Mouse (Mus musculus) G1E (cell line): ENCODE results near the gene Aasdh. TPM values are rescaled to one million over a fixed set of nuclear protein-coding genes. Genes with fewer than 3 reads are reported as not detected.

ENCODE experiments used
- ATAC-seq: 2 replicates; pipeline ENCODE4 v1.8.0; 2016; ENCODE audit warnings: mild to moderate bottlenecking; ENCODE audit not compliant: insufficient number of reproducible peaks, poor library complexity, low FRiP score, severe bottlenecking; ENCODE audit errors: extremely low read depth
- DNase-seq: peaks from one replicate; pipeline ENCODE4 v3.0.0; 2012; ENCODE audit warnings: low spot score
- H3K27me3 ChIP-seq: 2 replicates; pipeline ENCODE4 v1.6.1; 2012; ENCODE audit warnings: mild to moderate bottlenecking, low read length, inconsistent platforms; ENCODE audit not compliant: insufficient read depth
- H3K36me3 ChIP-seq: replicated peaks from 2 replicates; pipeline ENCODE3; 2012; ENCODE audit warnings: mild to moderate bottlenecking, inconsistent platforms
- H3K4me1 ChIP-seq: 2 replicates; pipeline ENCODE4 v1.6.1; 2012; ENCODE audit warnings: low read depth, low read length, inconsistent platforms, mixed read lengths; ENCODE audit not compliant: insufficient read depth
- H3K4me3 ChIP-seq: 2 replicates; pipeline ENCODE4 v1.5.1; 2012; ENCODE audit warnings: low read depth, mild to moderate bottlenecking, inconsistent platforms, low read length, moderate library complexity, mixed read lengths
- H3K9me3 ChIP-seq: replicated peaks from 2 replicates; pipeline ENCODE4 v1.6.1; 2012; ENCODE audit warnings: inconsistent platforms
- CTCF ChIP-seq: IDR thresholded peaks from 2 replicates; pipeline ENCODE4 v1.5.1; 2012; ENCODE audit warnings: low read depth, low read length, inconsistent platforms, mixed read lengths
- GATA1 ChIP-seq: IDR thresholded peaks from 2 replicates; pipeline ENCODE4 v1.6.1; 2012; ENCODE audit warnings: borderline replicate concordance, low read length, inconsistent platforms, mixed read lengths
- GATA2 ChIP-seq: IDR thresholded peaks from 2 replicates; pipeline ENCODE4 v1.6.1; 2012; ENCODE audit warnings: low read depth, low read length, inconsistent platforms, borderline replicate concordance
- POLR2AphosphoS5 ChIP-seq: IDR thresholded peaks from 2 replicates; pipeline ENCODE4 v1.6.1; 2012; ENCODE audit warnings: low read depth, low read length, inconsistent platforms; ENCODE audit not compliant: insufficient replicate concordance
- TAL1 ChIP-seq: conservative IDR thresholded peaks from 2 replicates; pipeline ENCODE4 v1.6.1; 2012; ENCODE audit warnings: low read depth, low read length, inconsistent platforms, mixed read lengths
- polyA plus RNA-seq: library from polyadenylated mRNA; stranded (reverse); fragments of >175 nt; gene quantifications from 2 replicates; pipeline ENCODE4 v1.2.3, GENCODE M21; 2012
- total RNA-seq, 2 experiments: library from RNA; stranded (forward) in 1 of 2; stranded (reverse) in 1 of 2; fragments of 200-1000 nt in 1 of 2; fragments of >200 nt in 1 of 2; fragmentation: Nextera tagmentation in 1 of 2; gene quantifications; 2 replicates each; pipeline ENCODE4 v1.2.3; 2014 to 2017

Aasdh gene
- total and polyA plus RNA-seq, 3 experiments = 4.8 to 62.1 (median 39.2) TPM

DNA sequence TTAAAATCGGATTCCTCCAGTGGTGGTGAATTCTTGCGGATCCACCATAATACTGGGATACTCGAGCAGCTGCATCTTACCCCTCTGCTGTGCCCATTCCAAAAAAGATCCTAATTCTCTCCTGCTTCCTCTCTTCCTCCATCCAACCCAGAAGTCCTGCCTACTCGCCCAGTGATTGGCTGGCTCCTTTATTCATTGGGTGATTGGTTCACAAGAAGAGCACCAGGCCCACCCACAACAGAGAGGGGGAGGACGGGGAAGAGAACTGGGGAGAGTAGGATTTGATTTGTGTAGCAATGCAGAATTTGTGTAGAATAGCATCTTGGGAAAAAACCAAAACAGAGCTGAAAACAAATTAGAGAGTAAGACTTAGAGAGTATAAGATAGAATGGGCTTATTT lies 68.3 kb downstream of the Aasdh start:
- no peak for ATAC-seq
- H3K4me3 ChIP-seq = no peak overlapping the region
- H3K9me3 ChIP-seq = no peaks in the 10 kb centered on the region
- H3K27me3 ChIP-seq = no peaks in the 10 kb centered on the region
- H3K4me1 ChIP-seq = peaks cover 3% of the 10 kb centered on the region; the same call in 1 of the 2 replicates
- TF ChIP-seq POLR2AphosphoS5 (no peak), GATA1 (no peak), CTCF (no peak), GATA2 (no peak), TAL1 (no peak)
- H3K36me3 ChIP-seq = peaks cover 51% of the 10 kb centered on the region
- DNase-seq = no peak

- no peak overlapping the region for H3K4me3 ChIP-seq
- no peaks in the 10 kb centered on the region for H3K27me3 ChIP-seq
- ATAC-seq (no peak), DNase-seq (no peak)
- TF ChIP-seq GATA1 = no peak
- TF ChIP-seq GATA2 = no peak
- TF ChIP-seq TAL1 = no peak
- TF ChIP-seq POLR2AphosphoS5 = no peak
- no peak for TF ChIP-seq CTCF
- peaks cover 45% of the 10 kb centered on the region for H3K36me3 ChIP-seq
- no peaks in the 10 kb centered on the region; the same call in 1 of the 2 replicates for H3K4me1 ChIP-seq
- H3K9me3 ChIP-seq = no peaks in the 10 kb centered on the region
Observed at GRCm38 (mm10) chr5:76832529-76833210, 72.6 kb downstream of the Aasdh start.

GRCm38 (mm10) chr5:76828527-76829240 lies 76.6 kb downstream of the Aasdh start:
- ATAC-seq = no peak
- H3K36me3 ChIP-seq = peaks cover 71% of the 10 kb centered on the region
- DNase-seq = no peak
- TF ChIP-seq CTCF (no peak), GATA1 (no peak), GATA2 (no peak), TAL1 (no peak), POLR2AphosphoS5 (no peak)
- no peaks in the 10 kb centered on the region; the same call in 1 of the 2 replicates for H3K4me1 ChIP-seq
- no peaks in the 10 kb centered on the region for H3K27me3 ChIP-seq
- H3K9me3 ChIP-seq = no peaks in the 10 kb centered on the region
- H3K4me3 ChIP-seq = no peak overlapping the region

Other genes starting within 250 kb of the Aasdh start
- 27.2 and 41.5 TPM in 2 replicates for gene C530008M17Rik, start 249.0 kb downstream of the Aasdh start, total RNA-seq (2014; fragmentation: Nextera tagmentation)
- gene C530008M17Rik, start 249.0 kb downstream of the Aasdh start, total RNA-seq (2017) = 7.3 and 8.1 TPM in 2 replicates
- 25.1 and 27.2 TPM in 2 replicates for gene C530008M17Rik, start 249.0 kb downstream of the Aasdh start, polyA plus RNA-seq
- gene Paics, start 45.8 kb upstream of the Aasdh start, total RNA-seq (2014; fragmentation: Nextera tagmentation) = 473 and 606 TPM in 2 replicates
- gene Paics, start 45.8 kb upstream of the Aasdh start, total RNA-seq (2017) = 382 and 439 TPM in 2 replicates
- 20.2 and 23.4 TPM in 2 replicates for gene Paics, start 45.8 kb upstream of the Aasdh start, polyA plus RNA-seq
- 48.1 and 49.3 TPM in 2 replicates for gene Ppat, start 46.1 kb upstream of the Aasdh start, total RNA-seq (2014; fragmentation: Nextera tagmentation)
- 67.8 and 76.6 TPM in 2 replicates for gene Ppat, start 46.1 kb upstream of the Aasdh start, total RNA-seq (2017)
- 21.9 and 26.2 TPM in 2 replicates for gene Ppat, start 46.1 kb upstream of the Aasdh start, polyA plus RNA-seq
- 280 and 320 TPM in 2 replicates for gene Srp72, start 69.2 kb upstream of the Aasdh start, total RNA-seq (2014; fragmentation: Nextera tagmentation)
- gene Srp72, start 69.2 kb upstream of the Aasdh start, total RNA-seq (2017) = 113 and 134 TPM in 2 replicates
- 62.2 and 72.8 TPM in 2 replicates for gene Srp72, start 69.2 kb upstream of the Aasdh start, polyA plus RNA-seq
- gene Arl9, start 98.5 kb upstream of the Aasdh start, total RNA-seq (2014; fragmentation: Nextera tagmentation) = 2.3 TPM in 1 of 2 replicates, not detected in the other
- gene Arl9, start 98.5 kb upstream of the Aasdh start, total RNA-seq (2017) = 0.81 TPM in 1 of 2 replicates, not detected in the other
- gene Arl9, start 98.5 kb upstream of the Aasdh start, polyA plus RNA-seq = not detected in 2 replicates
- gene Thegl, start 110.5 kb upstream of the Aasdh start, total RNA-seq (2014; fragmentation: Nextera tagmentation) = not detected in 2 replicates
- gene Thegl, start 110.5 kb upstream of the Aasdh start, total RNA-seq (2017) = not detected in 2 replicates
- gene Thegl, start 110.5 kb upstream of the Aasdh start, polyA plus RNA-seq = 0.04 and 0.11 TPM in 2 replicates
- gene Hopx, start 209.6 kb upstream of the Aasdh start, total RNA-seq (2014; fragmentation: Nextera tagmentation) = not detected in 2 replicates
- not detected in 2 replicates for gene Hopx, start 209.6 kb upstream of the Aasdh start, total RNA-seq (2017)
- not detected in 2 replicates for gene Hopx, start 209.6 kb upstream of the Aasdh start, polyA plus RNA-seq